Mouse (Mus musculus): Measurements from ENCODE around the gene Sun2.

GRCm38 (mm10) chr15:79720796-79721195, 21.5 kb downstream of the Sun2 start:
- no peak for TF ChIP-seq POLR2AphosphoS2 (IDR thresholded peaks at IDR 0.05; ENCODE audit: low read depth, low read length)
- TF ChIP-seq ZNF384 (IDR thresholded peaks at IDR 0.05; ENCODE audit: low read depth, low read length): no peak
- TF ChIP-seq UBTF (IDR thresholded peaks at IDR 0.05; ENCODE audit: low read depth, low read length): no peak
- TF ChIP-seq POLR2A (IDR thresholded peaks at IDR 0.05; ENCODE audit: low read depth, low read length): no peak
- TF ChIP-seq CTCF (conservative IDR thresholded peaks at IDR 0.05 in 1 of 2, IDR thresholded peaks at IDR 0.05 in 1 of 2; ENCODE audit: low read depth in 2 of 2, low read length in 2 of 2): no peak
- no peak for TF ChIP-seq HCFC1 (IDR thresholded peaks at IDR 0.05; ENCODE audit: low read depth, low read length)
- TF ChIP-seq SMC3 (IDR thresholded peaks at IDR 0.05; ENCODE audit: low read depth, low read length): no peak
- no peak for TF ChIP-seq MXI1 (IDR thresholded peaks at IDR 0.05; ENCODE audit: low read depth, low read length)
- no peak for TF ChIP-seq SIN3A (IDR thresholded peaks at IDR 0.05; ENCODE audit: low read length)

All from CH12.LX (cell line).